Comparison of ENCODE assay signal across 11 mouse cellular contexts in the genomic region with DNA sequence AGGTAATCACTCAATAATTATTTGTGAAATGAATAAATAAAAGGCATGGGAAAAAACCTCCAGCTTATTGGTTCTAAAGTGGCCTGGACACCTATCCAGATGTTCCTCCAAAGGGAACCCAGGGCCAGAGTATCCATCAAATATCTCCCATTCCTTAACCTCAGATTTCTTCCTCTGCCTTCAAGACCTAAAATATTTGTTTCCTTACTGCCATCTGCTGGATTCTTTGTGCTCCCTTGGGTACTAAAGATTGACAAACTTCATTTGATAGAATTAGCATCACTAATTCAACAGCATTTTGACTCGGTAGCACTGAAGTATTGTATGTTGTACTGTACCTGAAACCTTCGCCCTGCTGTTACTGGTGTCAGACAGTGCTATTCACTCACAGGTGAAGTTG. TPM values are rescaled to one million over a fixed set of nuclear protein-coding genes. Genes with fewer than 3 reads are reported as not detected.
DNase-seq lines count a peak whose midpoint lies in the region; ATAC-seq and TF ChIP-seq lines count a peak whose summit lies in the region.
"Had no signal": no experiment of that assay in that cellular context is flagged by ENCODE, and none has a peak within 500 bp of the region (broad histone marks: within the 10 kb centered on the region; RNA-seq: fewer than 3 reads in every experiment).

No protein-coding gene starts in this region.

- H3K27ac ChIP-seq in layer of hippocampus, adult 2 months: no peak overlapping the region
- H3K27ac ChIP-seq: neural tube, embryonic 13.5 days had no signal

- peak; percentile 73 for TF ChIP-seq CTCF in layer of hippocampus, adult 2 months (conservative IDR thresholded peaks at IDR 0.05)

- H3K4me3 ChIP-seq in layer of hippocampus, adult 2 months: no peak overlapping the region

- ATAC-seq in CD4-positive, CD25-positive, alpha-beta regulatory T cell, adult 4 months: no peak

- DNase-seq in CD4-positive, CD25-positive, alpha-beta regulatory T cell, adult 2 months (ENCODE audit: low read depth, low spot score): peak; percentile 43
- DNase-seq in layer of hippocampus, adult 2 months (ENCODE audit: low spot score in 2 of 2): no peak
- no peak for DNase-seq in layer of hippocampus, postnatal 25 days (ENCODE audit: extremely low spot score in 1 of 2, low spot score in 1 of 2)
- DNase-seq in 3T3-L1 (ENCODE audit: low read depth, low spot score) (peak; percentile 67), adipocyte (ENCODE audit: low spot score) (peak; percentile 60)
- DNase-seq in frontal cortex, postnatal 25 days (ENCODE audit: low spot score in 2 of 2): no peak
- no peak for DNase-seq in urinary bladder, adult 2 months (ENCODE audit: low spot score)
- DNase-seq: cerebellum, postnatal 36 days; right cerebral cortex, postnatal 14 days had no signal

RNA-seq across cellular contexts. Expression of a gene that starts 1.2 kb away (rescaled TPM):
- 10 to 100 TPM; 13.4 to 14.3 TPM for polyA plus RNA-seq in CD4-positive, CD25-positive, alpha-beta regulatory T cell, adult 4 months (2017; shearing (Covaris generic))
- total RNA-seq in layer of hippocampus, adult 2 months (2021): 10 to 100 TPM; 64.1 to 71.0 TPM
- total RNA-seq in layer of hippocampus, postnatal 25 days (2021): 10 to 100 TPM; 57.6 to 58.0 TPM
- 27.2 and 28.2 TPM in 2 replicates for polyA plus RNA-seq in urinary bladder, adult 2 months (2012; rRNA removed)

RNA-seq across cellular contexts. Expression of a gene that starts 2.9 kb away (rescaled TPM):
- polyA plus RNA-seq in CD4-positive, CD25-positive, alpha-beta regulatory T cell, adult 4 months (2017; shearing (Covaris generic)): 10 to 100 TPM; 64.3 to 69.5 TPM
- total RNA-seq in layer of hippocampus, adult 2 months (2021): 10 to 100 TPM; 43.5 to 46.1 TPM
- 10 to 100 TPM; 46.2 to 50.3 TPM for total RNA-seq in layer of hippocampus, postnatal 25 days (2021)
- 70.9 and 76.2 TPM in 2 replicates for polyA plus RNA-seq in urinary bladder, adult 2 months (2012; rRNA removed)

RNA-seq across cellular contexts. Expression of a gene that starts 16.4 kb away (rescaled TPM):
- polyA plus RNA-seq in CD4-positive, CD25-positive, alpha-beta regulatory T cell, adult 4 months (2017; shearing (Covaris generic)): 1 to 10 TPM; 2.5 TPM
- total RNA-seq in layer of hippocampus, adult 2 months (2021): under 1 TPM in 1 of 2 experiments, not detected in 1; 0.71 TPM
- total RNA-seq in layer of hippocampus, postnatal 25 days (2021): under 1 TPM; 0.76 to 0.94 TPM
- polyA plus RNA-seq in urinary bladder, adult 2 months (2012; rRNA removed): 1.2 and 1.5 TPM in 2 replicates

RNA-seq across cellular contexts. Expression of a gene that starts 25.9 kb away (rescaled TPM):
- 100 to 1,000 TPM; 110 TPM for polyA plus RNA-seq in CD4-positive, CD25-positive, alpha-beta regulatory T cell, adult 4 months (2017; shearing (Covaris generic))
- total RNA-seq in layer of hippocampus, adult 2 months (2021): 10 to 100 TPM; 50.4 to 57.5 TPM
- total RNA-seq in layer of hippocampus, postnatal 25 days (2021): 10 to 100 TPM; 43.1 to 48.2 TPM
- polyA plus RNA-seq in urinary bladder, adult 2 months (2012; rRNA removed): 84.2 and 90.2 TPM in 2 replicates

RNA-seq across cellular contexts. Expression of a gene that starts 26.0 kb away (rescaled TPM):
- polyA plus RNA-seq in CD4-positive, CD25-positive, alpha-beta regulatory T cell, adult 4 months (2017; shearing (Covaris generic)): 10 to 100 TPM; 25.4 to 43.9 TPM
- total RNA-seq in layer of hippocampus, adult 2 months (2021): 10 to 100 TPM; 16.4 to 16.7 TPM
- total RNA-seq in layer of hippocampus, postnatal 25 days (2021): 10 to 100 TPM; 16.5 to 18.4 TPM
- polyA plus RNA-seq in urinary bladder, adult 2 months (2012; rRNA removed): 10.4 and 11.0 TPM in 2 replicates

Comparison
In these comparisons a context has a peak if more than half of its experiments do, and no peak if none do; other contexts are left out.
1. DNase-seq: peak in CD4-positive, CD25-positive, alpha-beta regulatory T cell, adult 2 months (single experiment), 3T3-L1 (single experiment) and adipocyte (single experiment); none in layer of hippocampus, adult 2 months (0 of 2), layer of hippocampus, postnatal 25 days (0 of 2), frontal cortex, postnatal 25 days (0 of 2) and urinary bladder, adult 2 months (single experiment).